Mouse (Mus musculus): ENCODE measurements around the gene Tmem256.

DNA sequence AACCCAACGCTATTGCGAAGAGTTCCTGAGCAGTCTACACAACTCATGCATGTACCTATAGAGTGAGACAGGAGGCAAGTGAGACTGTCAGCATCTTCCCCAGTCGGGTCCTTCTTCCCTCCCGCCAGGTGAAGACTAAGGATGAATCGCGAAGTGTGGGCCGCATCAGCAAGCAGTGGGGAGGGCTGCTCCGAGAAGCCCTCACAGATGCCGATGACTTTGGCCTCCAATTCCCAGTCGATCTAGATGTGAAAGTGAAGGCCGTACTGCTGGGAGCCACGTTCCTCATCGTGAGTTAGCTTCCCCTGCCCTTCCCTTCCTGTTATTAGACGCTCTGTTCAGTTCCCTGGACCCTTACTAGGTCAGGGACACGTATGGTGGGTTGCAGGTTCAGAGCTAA lies 11.6 kb downstream of the Tmem256 start:
- no peak for TF ChIP-seq CTCF (IDR thresholded peaks at IDR 0.05; ENCODE audit: extremely low read depth, insufficient read length, insufficient replicate concordance, low read depth, low read length)
- no peak for TF ChIP-seq POLR2A (IDR thresholded peaks at IDR 0.05; ENCODE audit: low read depth, low read length)

Measured in small intestine, adult 2 months (tissue).